Mouse (Mus musculus): Measurements from ENCODE around the gene Gfi1b.

Gfi1b gene

DNA sequence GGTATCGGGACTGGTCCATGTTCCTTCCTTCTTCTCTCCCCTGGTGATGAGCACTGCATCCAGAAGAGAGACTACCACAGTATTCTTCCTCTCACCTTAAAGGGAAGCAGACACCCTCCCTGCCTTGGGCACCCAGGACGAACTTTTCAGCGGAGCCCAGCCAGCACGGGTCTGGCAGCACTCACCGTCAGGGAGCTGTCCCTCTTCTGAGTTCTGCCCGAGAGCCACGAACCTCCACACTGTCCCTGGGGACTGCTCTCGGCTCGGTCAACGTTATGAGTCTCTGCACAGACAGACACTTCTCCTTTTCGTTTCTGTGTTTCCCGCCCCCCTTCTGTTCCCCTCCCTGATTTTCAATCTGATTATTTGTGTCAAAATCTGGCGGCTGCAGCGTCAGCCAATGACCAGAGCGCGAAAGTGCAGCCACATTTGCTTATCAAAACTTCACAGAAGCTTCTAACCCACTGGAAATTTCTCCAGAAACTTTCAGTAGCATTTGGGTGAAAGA lies at the start of gene Gfi1b:
Gene Gfi1b, minus strand, starts transcription at position 319 of the 508 bp plus-strand sequence.
- DNase-seq: no peak

DNA sequence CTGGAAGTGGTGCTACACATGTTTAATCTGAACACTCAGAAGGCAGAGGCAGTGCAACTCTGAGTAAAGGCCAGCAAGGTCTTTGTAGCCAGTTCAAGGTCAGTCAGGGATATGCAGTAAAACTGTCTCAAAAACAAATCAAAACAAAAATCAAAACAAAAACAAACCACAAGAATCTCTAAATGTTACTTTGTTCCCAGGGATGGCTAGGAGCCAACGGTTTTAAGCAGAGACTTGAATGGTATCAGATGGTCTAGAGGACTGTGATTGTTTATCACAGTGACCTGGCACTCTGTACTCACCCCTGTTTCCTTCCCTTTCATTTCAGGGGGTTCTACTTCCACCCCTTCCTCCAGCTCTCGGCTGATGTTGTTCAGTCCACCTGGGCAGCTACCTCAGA lies 49.7 kb upstream of the Gfi1b start:
- DNase-seq: no peak

DNA sequence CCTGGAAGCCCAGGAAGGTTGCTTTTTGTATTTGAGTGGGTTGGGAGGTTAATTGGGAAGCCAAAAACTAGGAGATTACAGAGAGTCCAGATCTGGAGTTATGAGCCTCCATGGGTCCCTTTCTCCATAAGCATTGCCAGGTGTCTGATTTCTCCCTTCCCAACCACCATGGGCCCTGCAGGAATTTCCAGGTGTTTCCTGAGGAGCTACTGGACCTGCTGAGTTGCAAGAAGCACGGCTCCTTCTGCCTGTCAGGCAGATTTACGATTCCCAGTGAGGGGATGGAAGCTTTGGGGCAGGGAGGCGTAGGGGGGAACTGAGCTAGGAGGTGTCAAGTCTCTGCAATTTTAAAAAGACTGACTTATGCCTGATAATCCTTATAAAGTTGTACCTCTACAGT lies 44.0 kb upstream of the Gfi1b start:
- DNase-seq: no peak

DNA sequence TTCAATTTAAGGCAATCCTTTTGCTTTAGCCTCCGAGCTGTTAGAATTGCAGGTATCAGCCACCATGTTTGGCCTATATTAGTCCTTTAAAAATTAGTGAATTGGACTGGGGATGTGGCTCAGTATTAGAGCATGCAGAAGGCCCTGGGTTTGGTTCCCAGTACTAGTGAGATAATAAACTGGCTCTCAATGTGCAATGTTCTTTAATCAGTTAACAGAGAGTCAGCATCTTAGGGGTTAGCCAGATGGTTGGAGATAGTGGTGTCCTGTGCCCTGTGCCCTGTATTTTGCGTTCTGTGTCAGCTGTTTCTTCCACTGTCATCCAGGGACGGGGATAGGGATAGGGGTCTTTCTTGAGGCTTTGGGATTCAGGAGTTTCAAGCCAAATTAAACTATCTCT lies 41.1 kb upstream of the Gfi1b start:
- no peak for DNase-seq

DNA sequence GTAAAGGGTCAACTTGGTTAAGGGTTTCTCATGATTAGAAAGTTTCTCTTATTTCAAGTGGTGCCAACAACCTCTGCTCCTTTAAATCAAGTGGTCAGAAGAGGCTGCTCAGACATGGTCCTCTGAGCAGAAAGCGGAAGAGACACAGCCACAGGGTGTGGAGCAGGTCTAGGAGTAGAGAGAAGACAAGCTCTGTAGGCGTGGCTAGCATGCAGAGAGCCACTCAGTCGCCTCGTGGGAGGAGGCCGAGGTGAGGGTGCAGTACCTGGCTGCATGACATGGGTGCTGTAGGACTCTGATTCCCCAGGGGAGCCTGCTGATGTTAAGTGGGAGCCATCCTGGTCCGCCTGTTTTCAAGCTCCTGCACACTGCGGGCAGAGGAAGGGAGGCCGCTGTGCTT lies 34.4 kb upstream of the Gfi1b start:
- DNase-seq: no peak

DNA sequence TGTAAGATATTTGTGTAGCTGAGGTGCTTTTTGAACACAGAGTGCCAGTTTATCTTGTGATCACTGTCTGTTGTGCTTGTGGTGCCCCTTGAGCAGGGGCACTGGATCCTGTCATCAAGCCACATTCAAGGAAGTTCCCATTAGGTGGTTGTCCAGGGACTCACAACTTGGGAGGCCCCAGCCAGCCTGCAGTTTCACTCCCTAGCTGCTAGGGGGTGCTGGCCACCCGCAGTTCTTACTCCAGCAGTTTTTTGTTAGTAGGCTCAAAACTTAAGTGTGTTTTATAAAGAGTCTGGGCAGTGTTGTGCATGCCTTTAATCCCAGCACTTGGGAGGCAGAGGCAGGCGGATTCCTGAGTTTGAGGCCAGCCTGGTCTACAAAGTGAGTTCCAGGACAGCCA lies 32.5 kb upstream of the Gfi1b start:
- no peak for DNase-seq

DNA sequence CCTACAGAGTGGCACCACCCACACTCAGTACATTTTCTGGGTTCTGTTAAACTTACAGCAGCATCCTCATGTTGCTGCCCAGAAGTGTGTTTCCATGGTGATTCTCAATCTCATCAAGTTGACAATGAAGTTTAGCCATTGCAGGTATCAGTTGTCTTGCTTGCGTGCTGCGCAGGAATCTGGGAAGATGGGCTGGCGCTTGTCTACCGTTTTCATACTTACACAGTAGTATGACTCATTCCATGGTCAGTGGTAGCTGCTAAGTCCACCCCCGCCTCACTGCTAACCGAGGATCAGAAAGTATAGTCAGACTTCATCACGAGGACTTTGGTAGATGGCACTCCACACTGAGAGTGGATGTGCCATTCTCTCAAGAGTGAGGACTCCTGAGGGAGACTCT lies 31.6 kb upstream of the Gfi1b start:
- DNase-seq: peak; percentile 8

DNA sequence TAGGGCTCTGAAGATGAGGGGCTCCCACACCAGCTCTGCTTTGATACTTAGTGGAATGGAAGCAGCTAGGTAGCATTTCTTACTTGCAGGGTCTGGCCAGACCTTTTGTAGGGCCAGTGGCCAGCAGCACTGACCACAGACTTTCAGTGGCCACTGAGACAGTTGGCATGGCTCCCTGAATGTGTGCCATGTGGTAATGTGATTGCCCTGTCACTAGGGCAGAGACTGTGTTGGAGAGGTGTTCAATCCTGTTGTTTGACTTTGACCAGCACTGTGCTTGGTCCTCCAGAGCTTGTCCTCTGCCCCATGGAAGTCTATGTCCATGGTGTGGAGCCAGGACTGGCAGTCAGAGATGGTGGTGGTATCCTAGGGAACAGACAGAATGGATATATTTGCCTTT lies 28.7 kb upstream of the Gfi1b start:
- DNase-seq: no peak

DNA sequence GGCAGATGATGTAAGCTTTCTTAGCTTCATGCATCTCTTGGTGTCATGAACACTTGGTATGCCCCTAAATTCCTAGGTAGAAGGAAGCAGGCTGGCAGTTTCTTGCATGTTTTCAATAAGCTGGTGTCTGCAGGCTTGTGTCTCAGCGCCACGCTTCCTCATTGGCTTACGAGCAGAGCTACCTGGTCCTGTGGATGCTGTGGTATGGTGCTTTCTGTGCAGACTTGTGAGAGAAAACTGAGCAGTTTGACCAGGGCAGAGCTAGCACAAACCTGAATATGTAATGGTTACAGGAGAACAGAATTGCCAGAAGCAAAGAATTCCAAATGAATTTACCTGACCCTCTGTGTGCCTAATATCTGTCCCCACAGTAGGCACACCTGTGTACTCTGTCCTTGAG lies 21.3 kb upstream of the Gfi1b start:
- DNase-seq: no peak

DNA sequence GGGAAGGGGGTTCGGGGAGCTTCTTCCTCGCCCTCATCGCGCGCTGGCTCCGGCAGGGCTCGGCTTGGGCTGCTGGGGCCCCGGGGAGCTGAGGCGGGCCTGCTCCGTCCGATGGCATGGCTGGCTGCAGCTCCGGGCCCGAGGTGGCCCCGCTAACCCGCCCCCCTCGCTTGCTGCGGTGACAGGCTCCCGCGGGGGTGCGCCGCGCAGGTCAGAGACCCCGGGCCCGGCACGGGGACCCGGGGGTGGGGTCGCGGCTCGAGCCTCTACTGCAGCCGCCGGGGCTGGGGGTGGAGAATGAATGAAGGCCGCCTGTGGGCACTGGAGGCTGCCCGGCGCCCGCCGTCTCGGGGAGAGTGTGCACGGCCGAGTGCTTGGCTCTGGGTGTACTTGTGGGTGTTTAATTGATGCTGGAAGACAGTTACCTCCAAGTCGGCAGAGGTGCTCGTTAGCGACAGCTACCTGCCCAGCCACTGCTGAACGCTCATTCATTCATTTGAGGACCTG lies 19.7 kb upstream of the Gfi1b start:
- DNase-seq: peak; percentile 52

DNA sequence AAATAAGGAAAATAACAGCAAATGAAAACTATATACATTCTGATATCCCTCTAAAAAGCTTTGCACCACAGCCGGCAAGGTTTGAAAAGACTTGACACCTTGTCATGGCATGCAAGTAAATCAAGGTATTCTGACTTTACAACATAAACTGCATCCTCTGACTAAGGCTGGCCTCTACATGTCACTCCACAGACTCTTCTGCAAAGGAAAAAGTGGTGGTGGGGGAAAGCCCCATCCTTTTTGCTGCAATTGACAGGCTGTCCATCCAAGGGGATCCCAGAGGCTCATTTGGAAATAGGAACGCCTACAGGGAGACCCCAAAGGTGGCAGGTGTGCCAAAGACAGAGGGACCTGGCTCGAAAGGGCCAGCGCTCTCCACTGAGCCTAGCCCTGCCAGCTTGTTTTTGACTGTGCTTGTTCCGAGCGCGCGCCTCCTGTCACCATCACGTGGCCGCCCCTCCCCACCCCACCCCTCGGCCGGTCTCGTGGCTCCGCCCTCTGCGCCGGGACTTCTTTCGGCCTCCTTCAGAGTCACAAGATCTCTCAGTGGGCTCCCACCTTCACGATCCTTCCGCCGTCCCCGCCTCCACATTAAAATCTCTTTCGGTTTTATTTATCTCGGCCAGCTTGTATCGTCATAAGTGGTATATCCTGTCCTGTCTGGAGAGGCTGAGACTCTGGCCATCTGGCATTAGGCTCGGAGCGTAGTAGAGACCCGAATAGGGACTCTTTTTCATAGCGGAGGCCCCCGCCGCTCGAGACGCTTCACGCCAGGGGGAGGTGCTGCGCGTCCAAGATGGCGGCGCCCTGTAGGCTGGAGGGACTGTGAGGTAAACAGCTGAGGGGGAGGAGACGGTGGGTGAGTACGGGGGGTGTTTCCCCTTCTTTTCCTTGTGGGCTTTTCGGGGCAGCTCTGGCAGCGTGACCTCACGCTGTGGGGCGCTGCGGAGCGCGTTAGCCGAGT lies 19.0 kb upstream of the Gfi1b start, which contains the start of gene Tsc1:
Gene Tsc1, plus strand, starts transcription at position 768 of the 964 bp plus-strand sequence.
- DNase-seq: peak; percentile 91

DNA sequence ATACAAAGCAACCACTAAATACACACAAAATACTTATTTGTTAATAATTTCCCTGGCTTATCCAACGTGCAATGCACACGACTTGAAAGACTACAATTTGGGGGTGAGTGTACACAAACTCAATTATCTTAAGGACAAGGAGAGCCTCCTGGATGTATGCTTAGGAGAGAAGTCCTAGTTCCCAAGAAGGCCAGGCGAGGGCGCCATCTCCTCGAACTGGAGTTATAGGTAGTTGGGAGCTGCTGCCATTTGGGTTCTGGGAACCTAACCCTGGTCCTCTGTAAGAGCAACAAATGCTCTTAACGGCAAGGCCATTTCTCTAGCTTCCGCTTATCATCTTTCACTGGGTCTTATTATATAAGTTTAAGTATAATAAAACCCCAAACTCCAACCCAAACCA lies 18.0 kb upstream of the Gfi1b start:
- no peak for DNase-seq

DNA sequence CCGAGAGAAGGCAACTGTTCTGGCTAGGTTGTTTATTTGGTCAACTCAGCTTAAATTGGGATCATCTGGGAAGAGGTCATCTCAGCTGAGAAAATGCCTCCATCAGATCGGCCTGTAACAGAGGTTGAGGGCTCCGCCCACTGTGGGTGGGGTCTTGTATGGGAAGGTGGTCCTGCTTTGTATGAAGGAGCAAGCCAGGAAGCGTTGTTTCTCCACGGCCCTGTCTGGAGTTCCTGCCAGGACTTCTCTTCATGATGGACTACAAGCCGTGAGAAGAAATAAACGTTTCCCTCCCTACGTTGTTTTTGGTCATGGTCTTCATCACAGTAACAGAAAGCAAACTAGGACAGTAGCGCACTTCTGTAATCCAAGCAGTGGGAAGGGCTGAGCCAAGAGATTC lies 17.1 kb upstream of the Gfi1b start:
- DNase-seq: no peak

DNA sequence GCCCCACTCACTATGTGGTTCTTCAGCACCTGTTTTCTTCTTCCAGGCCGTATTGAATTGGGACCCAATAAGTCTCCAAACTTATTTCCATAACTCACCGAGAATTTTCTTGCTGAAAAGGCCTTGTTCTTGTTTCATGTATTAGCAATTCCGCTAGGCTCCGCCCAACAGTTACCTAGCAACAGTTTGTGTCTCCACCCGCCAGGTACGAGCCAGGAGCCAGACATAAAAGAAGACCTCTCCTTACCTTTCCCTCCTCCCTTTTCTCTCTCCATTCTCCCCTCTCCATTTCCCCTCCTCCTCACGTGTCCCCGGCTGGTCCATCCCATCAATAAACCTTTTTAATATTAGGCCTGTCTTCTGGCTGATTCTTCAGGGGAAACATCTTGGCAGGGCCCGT lies 16.6 kb upstream of the Gfi1b start:
- DNase-seq: no peak

DNA sequence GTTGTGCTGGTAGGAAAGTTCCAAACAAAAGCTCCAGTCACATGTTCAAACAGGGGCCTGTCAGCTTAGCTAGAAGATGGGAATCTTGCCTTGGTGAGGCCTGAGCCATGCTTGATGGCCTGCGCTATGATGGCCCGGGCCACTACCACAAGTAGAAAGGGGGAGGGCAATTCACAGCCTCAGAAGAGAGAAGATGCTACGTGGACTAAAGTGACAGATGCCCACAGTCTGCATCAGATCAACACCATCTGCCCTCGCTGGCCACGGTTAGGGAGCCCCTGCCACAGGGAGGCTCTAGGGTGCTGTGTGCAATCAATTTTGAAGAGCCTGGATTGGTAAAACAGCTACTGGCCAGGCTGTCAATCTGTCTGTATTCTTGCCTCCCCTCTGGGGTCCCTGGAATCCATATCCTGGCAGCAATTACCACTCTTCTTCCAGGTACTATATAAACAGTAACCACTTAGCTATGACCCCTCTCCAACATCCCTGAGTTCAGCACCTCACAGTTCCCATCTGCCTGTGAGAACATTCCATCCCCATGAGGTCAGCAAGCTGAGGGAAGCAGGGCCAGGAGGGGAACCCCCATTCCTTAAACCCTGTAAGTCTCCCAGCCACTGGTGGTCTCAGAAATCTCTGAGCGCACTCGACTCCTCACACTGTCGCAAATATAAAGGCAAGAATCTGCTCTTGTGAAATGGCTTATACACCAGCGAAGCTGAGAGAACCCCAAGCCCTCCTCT lies 15.5 kb upstream of the Gfi1b start:
- no peak for DNase-seq

DNA sequence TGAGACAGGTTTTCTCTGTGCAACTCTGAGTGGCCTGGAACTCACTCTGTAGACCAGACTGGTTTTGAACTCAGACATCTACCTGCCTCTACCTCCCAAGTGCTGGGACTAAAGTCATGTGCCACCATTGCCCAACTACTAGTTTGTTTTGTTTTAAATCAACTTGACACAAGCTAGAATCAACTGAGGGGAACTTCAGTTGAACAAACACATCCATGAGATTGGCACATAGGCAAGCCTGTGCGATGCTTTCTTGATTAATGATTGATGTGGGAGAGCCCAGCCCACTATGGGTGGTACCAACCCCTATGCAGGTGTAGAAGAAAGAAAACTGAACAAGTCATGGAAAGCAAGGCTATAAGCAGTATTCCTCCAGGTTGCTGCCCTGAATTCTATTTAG lies 13.4 kb upstream of the Gfi1b start:
- no peak for DNase-seq

DNA sequence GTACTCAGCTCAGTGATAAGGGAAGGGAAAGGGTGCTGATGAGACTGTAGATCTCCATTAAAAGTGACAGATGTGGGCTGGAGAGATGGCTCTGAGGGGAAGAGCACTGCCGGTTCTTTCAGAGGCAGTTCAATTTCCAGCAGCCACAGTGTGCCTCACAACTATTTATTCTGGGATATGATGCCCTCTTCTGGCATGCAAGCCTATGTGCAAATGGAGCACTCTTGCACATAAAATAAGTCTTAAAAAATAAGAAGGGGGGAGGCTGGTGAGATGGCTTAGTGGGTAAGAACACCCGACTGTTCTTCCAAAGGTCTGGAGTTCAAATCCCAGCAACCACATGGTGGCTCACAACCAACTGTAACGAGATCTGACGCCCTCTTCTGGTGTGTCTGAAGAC lies 11.4 kb upstream of the Gfi1b start:
- DNase-seq: no peak

DNA sequence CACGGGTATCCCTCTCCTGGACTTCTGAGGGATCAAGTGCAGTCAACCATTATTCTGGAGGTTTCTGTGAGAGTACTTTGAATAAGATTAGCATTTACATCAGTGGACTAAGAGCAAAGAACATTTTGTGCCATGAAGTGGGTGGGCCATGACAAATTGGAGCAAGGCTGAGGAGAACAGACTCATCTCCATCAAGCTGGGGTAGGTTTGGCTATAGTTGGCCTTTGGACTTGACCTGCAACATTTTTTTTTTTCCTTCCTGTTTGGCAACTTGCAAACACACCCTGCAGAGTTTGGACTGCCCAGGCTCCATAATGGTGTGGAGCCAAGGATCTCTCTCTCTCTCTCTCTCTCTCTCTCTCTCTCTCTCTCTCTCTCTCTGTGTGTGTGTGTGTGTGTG lies 10.8 kb upstream of the Gfi1b start:
- DNase-seq: no peak

DNA sequence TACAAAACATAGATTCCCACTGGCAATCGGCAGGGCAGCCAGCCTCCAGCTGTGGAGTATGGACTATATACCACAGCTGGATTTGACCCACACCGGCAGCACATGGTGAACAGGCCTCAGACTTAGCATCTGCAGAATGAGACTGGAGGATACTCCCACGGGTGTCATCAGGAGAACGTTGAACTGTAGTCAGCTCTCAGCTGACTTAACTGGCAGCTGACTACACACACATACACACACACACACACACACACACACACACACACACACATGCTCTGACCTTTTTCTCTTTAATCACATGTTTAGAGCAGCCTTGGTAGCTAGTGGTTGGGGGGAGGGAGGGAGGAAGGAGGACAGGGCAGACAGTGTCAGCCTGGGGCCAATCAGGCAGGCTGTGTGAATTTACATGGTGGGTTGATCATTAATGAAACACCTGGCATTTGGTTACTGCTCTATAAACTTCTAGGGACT lies 8.2 kb upstream of the Gfi1b start:
- no peak for DNase-seq

DNA sequence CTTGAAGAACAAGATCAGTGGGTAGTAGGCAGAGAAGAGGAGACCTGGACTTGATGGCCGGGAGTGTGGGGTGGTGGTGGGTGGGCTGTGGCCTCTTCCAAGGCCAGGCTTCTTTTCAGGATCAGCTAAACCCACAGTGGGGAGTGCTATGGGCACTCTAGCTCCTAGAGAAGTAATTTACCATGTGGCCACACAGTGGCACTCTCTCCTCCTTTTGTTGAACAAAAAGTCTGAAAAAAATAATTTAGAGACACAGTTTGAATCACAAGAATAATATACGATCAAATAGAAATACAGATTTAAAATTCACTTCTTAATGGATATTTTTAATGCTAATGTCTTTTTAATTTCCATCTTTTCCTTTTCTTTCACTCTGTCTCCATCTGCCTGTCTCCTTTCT lies 6.3 kb upstream of the Gfi1b start:
- no peak for DNase-seq

DNA sequence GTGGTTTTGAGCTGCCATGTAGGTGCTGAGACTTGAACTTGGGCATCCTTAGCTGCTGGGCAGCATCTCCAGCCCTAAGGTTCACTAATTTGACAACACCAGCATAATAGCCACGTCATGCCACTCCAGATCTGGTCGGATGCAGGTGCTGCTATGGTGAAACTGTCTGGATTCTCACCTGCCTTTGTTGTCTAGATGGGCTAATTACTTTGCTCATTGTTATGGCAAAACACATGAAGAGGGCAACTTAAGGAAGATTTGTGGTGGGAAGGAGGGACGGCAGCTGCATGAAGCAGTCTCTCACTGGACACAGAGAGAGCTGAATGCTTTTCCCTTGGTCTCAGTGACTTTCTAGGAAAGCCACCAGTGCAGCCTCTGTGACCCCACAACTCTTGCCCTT lies 4.3 kb upstream of the Gfi1b start:
- DNase-seq: no peak

DNA sequence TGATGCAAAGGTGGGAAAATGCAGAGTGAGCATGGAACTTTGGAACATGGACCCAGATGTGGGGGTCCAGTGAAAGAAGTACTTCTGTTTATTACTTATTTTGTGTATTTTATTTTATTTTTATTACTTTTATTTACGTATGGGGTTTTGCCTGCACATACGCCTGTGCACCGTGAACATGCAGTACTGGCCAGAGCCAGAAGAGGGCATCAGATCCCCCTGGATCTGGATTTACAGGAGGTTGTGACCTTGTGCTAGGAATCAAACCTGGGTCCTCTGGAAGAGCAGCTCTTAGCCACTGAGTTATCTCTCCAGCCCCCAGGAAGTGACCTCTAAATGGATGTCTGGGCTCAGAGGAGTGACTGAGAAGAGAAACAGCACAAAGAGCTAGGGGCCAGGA lies 3.1 kb upstream of the Gfi1b start:
- no peak for DNase-seq

DNA sequence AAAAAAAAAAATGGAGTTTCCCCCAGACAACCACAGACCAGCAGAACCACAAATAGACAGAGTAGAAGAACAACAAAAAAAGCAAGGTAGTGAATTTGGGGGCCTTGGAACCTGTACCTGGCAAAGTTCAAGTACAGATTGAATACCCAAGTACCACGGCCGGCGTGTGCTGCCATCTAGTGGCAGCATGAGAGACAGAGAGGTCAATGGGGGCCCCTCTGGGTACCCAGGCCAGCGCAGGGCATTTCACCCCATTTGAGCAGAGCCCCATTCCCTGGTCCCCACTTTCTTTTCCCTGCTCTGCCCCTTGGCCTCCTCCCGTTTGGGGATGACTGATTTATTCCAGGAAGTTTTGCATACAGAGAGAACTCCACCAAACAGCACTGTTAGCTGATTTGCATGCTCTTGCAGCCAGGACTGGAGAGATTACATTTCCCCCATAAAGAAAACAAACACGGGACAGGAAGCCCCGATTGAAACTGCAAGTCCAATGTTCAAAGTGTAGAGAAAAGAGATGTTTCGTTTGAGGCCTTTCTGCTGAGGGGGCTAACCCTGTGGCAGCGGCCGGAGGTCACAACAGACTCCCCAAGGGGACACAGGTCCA lies 841 bp upstream of the Gfi1b start:
- DNase-seq: no peak
